ENCODE assay signal across 24 mouse cellular contexts in genomic region chr14:48659661-48660060, GRCm38 (mm10). TPM values are rescaled to one million over a fixed set of nuclear protein-coding genes. Genes with fewer than 3 reads are reported as not detected.
DNase-seq lines count a peak whose midpoint lies in the region; ATAC-seq and TF ChIP-seq lines count a peak whose summit lies in the region.
"Had no signal": no experiment of that assay in that cellular context is flagged by ENCODE, and none has a peak within 500 bp of the region (broad histone marks: within the 10 kb centered on the region; RNA-seq: fewer than 3 reads in every experiment).

No protein-coding gene starts in this region.

- no peak overlapping the region for H3K4me3 ChIP-seq in hindbrain, postnatal 0 days (ENCODE audit: low read length)
- no peak overlapping the region for H3K4me3 ChIP-seq in hindbrain, embryonic 13.5 days
- peak overlapping the region; percentile 58 for H3K4me3 ChIP-seq in midbrain, embryonic 14.5 days (replicated peaks; ENCODE audit: low read depth, low read length)
- H3K4me3 ChIP-seq: embryonic facial prominence, embryonic 15.5 days; erythroblast, embryonic 14.5 days; gastrocnemius, adult 2 months; heart, embryonic 13.5 days had no signal

- H3K4me1 ChIP-seq in hindbrain, postnatal 0 days (ENCODE audit: insufficient read depth, low read length): no peaks in the 10 kb centered on the region
- 0 out of 2 replicates have a peak, but pooled peaks cover 9% of the 10 kb centered on the region for H3K4me1 ChIP-seq in hindbrain, embryonic 13.5 days (replicated peaks)
- peaks cover 25% of the 10 kb centered on the region for H3K4me1 ChIP-seq in midbrain, embryonic 14.5 days (ENCODE audit: control insufficient read depth, insufficient read depth, low read length)

- DNase-seq in embryo, embryonic 10.5 days (ENCODE audit: low spot score): peak; percentile 10
- DNase-seq in embryo, embryonic 9.5 days (ENCODE audit: extremely low spot score): no peak
- no peak for DNase-seq in hindbrain, postnatal 0 days (ENCODE audit: low spot score)
- DNase-seq in midbrain, embryonic 14.5 days: no peak
- DNase-seq in layer of hippocampus, postnatal 36 days: no peak
- DNase-seq in lung, postnatal 10 days: no peak
- no peak for DNase-seq in thymus, postnatal 10 days (ENCODE audit: low spot score in 2 of 2)
- DNase-seq: adrenal gland, postnatal 14 days; B cell, adult 2 months; cerebellum, adult 18-20 months; cerebellum, adult 9-11 months; cerebellum, postnatal 36 days; gastrocnemius, adult 2 months; gastrocnemius, postnatal 25 days; heart, postnatal 36 days had no signal

- H3K27ac ChIP-seq in hindbrain, postnatal 0 days: no peak overlapping the region
- H3K27ac ChIP-seq in hindbrain, embryonic 13.5 days: no peak overlapping the region
- peak overlapping the region; percentile 82; the same call in 1 of the 2 replicates for H3K27ac ChIP-seq in midbrain, embryonic 14.5 days (replicated peaks; ENCODE audit: low read depth, low read length)
- H3K27ac ChIP-seq: embryonic facial prominence, embryonic 15.5 days; gastrocnemius, adult 2 months; heart, embryonic 13.5 days had no signal

- H3K27me3 ChIP-seq in hindbrain, postnatal 0 days (ENCODE audit: insufficient read depth, low read length): peaks cover 85% of the 10 kb centered on the region
- H3K27me3 ChIP-seq in hindbrain, embryonic 13.5 days: peaks cover 97% of the 10 kb centered on the region
- H3K27me3 ChIP-seq in midbrain, embryonic 14.5 days (ENCODE audit: control insufficient read depth, insufficient read depth, low read length): peaks cover 25% of the 10 kb centered on the region

- 60% methylated on average over 4 of the region's 4 CpGs for WGBS in hindbrain, postnatal 0 days
- 61% methylated on average over 4 of the region's 4 CpGs for WGBS in hindbrain, embryonic 13.5 days
- WGBS in midbrain, embryonic 14.5 days: 21% methylated on average over 4 of the region's 4 CpGs

- H3K36me3 ChIP-seq in hindbrain, postnatal 0 days (ENCODE audit: insufficient read depth, low read length): no peaks in the 10 kb centered on the region
- no peaks in the 10 kb centered on the region for H3K36me3 ChIP-seq in hindbrain, embryonic 13.5 days
- peaks cover 21% of the 10 kb centered on the region for H3K36me3 ChIP-seq in midbrain, embryonic 14.5 days (ENCODE audit: control insufficient read depth, insufficient read depth, low read length)
- H3K36me3 ChIP-seq: embryonic facial prominence, embryonic 15.5 days; heart, embryonic 13.5 days had no signal

- no peak for ATAC-seq in hindbrain, postnatal 0 days
- ATAC-seq in hindbrain, embryonic 13.5 days (ENCODE audit: low FRiP score): no peak
- ATAC-seq in midbrain, embryonic 14.5 days (ENCODE audit: low FRiP score, low TSS enrichment): no peak
- ATAC-seq: CD4-positive, CD25-positive, alpha-beta regulatory T cell, adult 4 months had no signal

- H3K9me3 ChIP-seq in hindbrain, postnatal 0 days (ENCODE audit: low read length): no peaks in the 10 kb centered on the region
- H3K9me3 ChIP-seq in hindbrain, embryonic 13.5 days: no peaks in the 10 kb centered on the region
- H3K9me3 ChIP-seq in midbrain, embryonic 14.5 days (ENCODE audit: control insufficient read depth, low read length): no peaks in the 10 kb centered on the region
- H3K9me3 ChIP-seq: embryonic facial prominence, embryonic 15.5 days; heart, embryonic 13.5 days had no signal

- peak overlapping the region; percentile 13; the same call in 1 of the 2 replicates for H3K4me2 ChIP-seq in hindbrain, postnatal 0 days (ENCODE audit: low read depth, low read length)
- H3K4me2 ChIP-seq in hindbrain, embryonic 13.5 days: no peak overlapping the region
- H3K4me2 ChIP-seq in midbrain, embryonic 14.5 days (ENCODE audit: low read length): peak overlapping the region; percentile 86
- H3K4me2 ChIP-seq: embryonic facial prominence, embryonic 15.5 days; heart, embryonic 13.5 days had no signal

- H3K9ac ChIP-seq in hindbrain, postnatal 0 days (replicated peaks; ENCODE audit: low read length): no peak overlapping the region
- H3K9ac ChIP-seq in hindbrain, embryonic 13.5 days: no peak overlapping the region
- peak overlapping the region; percentile 95 for H3K9ac ChIP-seq in midbrain, embryonic 14.5 days (replicated peaks; ENCODE audit: low read length)
- H3K9ac ChIP-seq: embryonic facial prominence, embryonic 15.5 days; heart, embryonic 13.5 days had no signal

- TF ChIP-seq CTCF in hindbrain, postnatal 0 days (IDR thresholded peaks at IDR 0.05; ENCODE audit: low read depth): no peak

RNA-seq across cellular contexts. Expression of gene Otx2, which starts 14.0 kb away (rescaled TPM):
- total RNA-seq in hindbrain, postnatal 0 days (2014; rRNA removed): 27.6 and 48.4 TPM in 2 replicates
- polyA plus RNA-seq in hindbrain, postnatal 0 days (2015; fragmentation: Nextera tagmentation; extraction: Ambion mirVana): 31.1 and 33.2 TPM in 2 replicates
- polyA plus RNA-seq in hindbrain, embryonic 13.5 days (2015; fragmentation: Nextera tagmentation; extraction: Ambion mirVana): 22.8 and 24.1 TPM in 2 replicates
- polyA plus RNA-seq in midbrain, embryonic 14.5 days (2014; fragmentation: Nextera tagmentation; extraction: Ambion mirVana): 103 and 129 TPM in 2 replicates
- total RNA-seq in layer of hippocampus, postnatal 36 days (2021): 1 to 10 TPM in 1 of 2 experiments, under 1 TPM in 1; 0.85 to 2.3 TPM
- total RNA-seq: adrenal gland, adult 18-20 months; adrenal gland, postnatal 14 days; gastrocnemius, adult 2 months; gastrocnemius, postnatal 25 days; granulocyte monocyte progenitor cell, adult 5-6 weeks; heart, postnatal 36 days; MEL had no signal
- polyA plus RNA-seq: CD4-positive, CD25-positive, alpha-beta regulatory T cell, adult 4 months; erythroblast, embryonic 14.5 days; heart, embryonic 13.5 days; heart, postnatal 0 days had no signal
